ENCODE assay signal across 17 mouse cellular contexts in the genomic region with DNA sequence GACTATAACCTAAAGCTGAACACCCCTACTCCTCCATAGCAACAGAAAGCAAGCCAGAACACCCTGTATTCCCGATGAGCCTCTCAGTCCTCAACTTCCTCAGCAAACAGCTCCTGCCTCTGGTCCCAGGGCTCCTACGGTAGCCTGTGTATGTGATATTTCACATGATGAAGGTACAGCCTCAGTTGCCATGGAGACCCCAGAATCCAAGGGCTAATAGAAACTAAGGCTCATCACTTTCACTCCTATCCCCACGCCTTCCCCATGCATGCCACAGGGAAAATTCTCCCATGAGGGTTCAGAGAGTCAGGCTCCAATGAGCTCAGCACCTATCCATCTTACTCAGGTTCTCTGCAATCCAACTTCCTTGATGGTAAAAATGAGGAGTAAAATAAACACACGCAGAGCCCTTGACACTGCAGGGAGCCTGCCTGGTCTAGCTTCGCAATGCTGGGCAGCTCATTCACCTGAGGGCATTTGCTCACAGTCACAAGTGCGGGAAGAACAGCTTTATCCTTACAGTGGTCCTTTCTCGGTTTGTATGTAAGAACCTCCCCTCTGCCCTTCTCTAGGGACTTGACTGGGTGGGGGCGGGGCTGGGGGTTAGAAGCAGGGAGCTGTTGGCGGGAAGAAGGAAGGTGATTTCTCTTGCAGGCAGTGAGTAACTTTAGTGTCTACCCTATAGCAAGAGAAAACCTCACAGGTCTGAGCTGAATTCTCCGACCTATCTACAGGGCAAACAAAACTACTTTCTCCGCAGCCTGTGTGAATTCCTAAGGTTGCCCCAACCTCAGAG. TPM values are rescaled to one million over a fixed set of nuclear protein-coding genes. Genes with fewer than 3 reads are reported as not detected.
A peak's percentile ranks its signal among the peaks of the same experiment; 100 is the strongest.
DNase-seq lines count a peak whose midpoint lies in the region; ATAC-seq lines count a peak whose summit lies in the region.
"Had no signal": no experiment of that assay in that cellular context is flagged by ENCODE, and none has a peak within 500 bp of the region (broad histone marks: within the 10 kb centered on the region; RNA-seq: fewer than 3 reads in every experiment).

No protein-coding gene starts in this region.

- 0 out of 2 replicates have a peak, but pooled peaks have one; percentile 40 for ATAC-seq in kidney, embryonic 16.5 days (ENCODE audit: low FRiP score, low TSS enrichment)
- ATAC-seq in hindbrain, embryonic 15.5 days (ENCODE audit: low FRiP score, low read depth), result peak; percentile 62; the same call in 1 of the 2 replicates
- ATAC-seq in midbrain, embryonic 16.5 days, result peak; percentile 77; the same call in 1 of the 2 replicates
- ATAC-seq in megakaryocyte, adult 5-6 weeks (ENCODE audit: poor library complexity, severe bottlenecking), result no peak
- ATAC-seq: forebrain, embryonic 13.5 days had no signal

- no peak overlapping the region for H3K27ac ChIP-seq in kidney, embryonic 16.5 days (ENCODE audit: low read length)
- H3K27ac ChIP-seq in hindbrain, embryonic 15.5 days (replicated peaks), result no peak overlapping the region
- H3K27ac ChIP-seq in midbrain, embryonic 16.5 days (ENCODE audit: low read length), result 0 out of 2 replicates have a peak overlapping the region, but pooled peaks have one; percentile 5
- H3K27ac ChIP-seq: forebrain, embryonic 13.5 days; macrophage had no signal

- no peak overlapping the region for H3K4me2 ChIP-seq in kidney, embryonic 16.5 days (replicated peaks; ENCODE audit: low read depth, low read length)
- H3K4me2 ChIP-seq in hindbrain, embryonic 15.5 days, result no peak overlapping the region
- H3K4me2 ChIP-seq in midbrain, embryonic 16.5 days (ENCODE audit: low read length), result no peak overlapping the region
- H3K4me2 ChIP-seq: forebrain, embryonic 13.5 days; heart, embryonic 12.5 days had no signal

- 26% methylated on average over 11 of the region's 11 CpGs for WGBS in kidney, embryonic 16.5 days
- 29% methylated on average over 11 of the region's 11 CpGs for WGBS in hindbrain, embryonic 15.5 days
- 32% methylated on average over 11 of the region's 11 CpGs for WGBS in midbrain, embryonic 16.5 days

- H3K36me3 ChIP-seq in kidney, embryonic 16.5 days (ENCODE audit: insufficient read depth, low read length), result no peaks in the 10 kb centered on the region
- H3K36me3 ChIP-seq in hindbrain, embryonic 15.5 days, result no peaks in the 10 kb centered on the region
- H3K36me3 ChIP-seq in midbrain, embryonic 16.5 days (ENCODE audit: control insufficient read depth, insufficient read depth, low read length), result no peaks in the 10 kb centered on the region
- H3K36me3 ChIP-seq: heart, embryonic 12.5 days had no signal

- peaks cover 18% of the 10 kb centered on the region for H3K4me1 ChIP-seq in kidney, embryonic 16.5 days (ENCODE audit: insufficient read depth, low read length)
- H3K4me1 ChIP-seq in hindbrain, embryonic 15.5 days (replicated peaks), result peaks cover 26% of the 10 kb centered on the region
- H3K4me1 ChIP-seq in midbrain, embryonic 16.5 days (ENCODE audit: control insufficient read depth, insufficient read depth, low read length), result peaks cover 17% of the 10 kb centered on the region

- H3K9ac ChIP-seq in kidney, embryonic 16.5 days (replicated peaks; ENCODE audit: low read length), result no peak overlapping the region
- H3K9ac ChIP-seq in hindbrain, embryonic 15.5 days, result no peak overlapping the region
- no peak overlapping the region for H3K9ac ChIP-seq in midbrain, embryonic 16.5 days (ENCODE audit: low read depth, low read length)
- H3K9ac ChIP-seq: forebrain, embryonic 13.5 days; heart, embryonic 12.5 days had no signal

- no peak overlapping the region for H3K4me3 ChIP-seq in kidney, embryonic 16.5 days (ENCODE audit: low read length)
- H3K4me3 ChIP-seq in hindbrain, embryonic 15.5 days, result no peak overlapping the region
- H3K4me3 ChIP-seq in midbrain, embryonic 16.5 days (ENCODE audit: low read depth, low read length), result no peak overlapping the region
- H3K4me3 ChIP-seq: forebrain, embryonic 13.5 days; heart, embryonic 12.5 days had no signal

- H3K9me3 ChIP-seq in kidney, embryonic 16.5 days (ENCODE audit: low read length), result no peaks in the 10 kb centered on the region
- no peaks in the 10 kb centered on the region for H3K9me3 ChIP-seq in hindbrain, embryonic 15.5 days
- no peaks in the 10 kb centered on the region for H3K9me3 ChIP-seq in midbrain, embryonic 16.5 days (replicated peaks; ENCODE audit: control insufficient read depth, low read length, poor library complexity, severe bottlenecking)
- H3K9me3 ChIP-seq: forebrain, embryonic 13.5 days; heart, embryonic 12.5 days had no signal

- DNase-seq in kidney, postnatal 36 days, result no peak
- DNase-seq in embryo, embryonic 11 days, result peak; percentile 28
- no peak for DNase-seq in heart, adult 8-10 months (ENCODE audit: low spot score)
- DNase-seq in kidney, postnatal 14 days, result no peak
- DNase-seq: adrenal gland, postnatal 25 days; gastrocnemius, postnatal 10 days; layer of hippocampus, adult 9-11 months; left cerebral cortex, postnatal 4 days; thymus, adult 18-20 months had no signal

- no peaks in the 10 kb centered on the region for H3K27me3 ChIP-seq in kidney, embryonic 16.5 days (ENCODE audit: insufficient read depth, low read length)
- H3K27me3 ChIP-seq in hindbrain, embryonic 15.5 days, result no peaks in the 10 kb centered on the region
- H3K27me3 ChIP-seq in midbrain, embryonic 16.5 days (ENCODE audit: control insufficient read depth, insufficient read depth, low read depth, low read length), result no peaks in the 10 kb centered on the region
- H3K27me3 ChIP-seq: forebrain, embryonic 13.5 days; heart, embryonic 12.5 days had no signal

RNA-seq across cellular contexts. Expression of a gene that starts 15.2 kb away (rescaled TPM):
- polyA plus RNA-seq in kidney, embryonic 16.5 days (2015; fragmentation: Nextera tagmentation; extraction: Ambion mirVana), result 0.42 and 0.56 TPM in 2 replicates
- polyA plus RNA-seq in hindbrain, embryonic 15.5 days (2015; fragmentation: Nextera tagmentation; extraction: Ambion mirVana), result 93.8 and 119 TPM in 2 replicates
- polyA plus RNA-seq in midbrain, embryonic 16.5 days (2015; fragmentation: Nextera tagmentation; extraction: Ambion mirVana), result 83.5 and 89.1 TPM in 2 replicates
- total RNA-seq in megakaryocyte, adult 5-6 weeks (2015), result 0.33 and 1.3 TPM in 2 replicates
- 0.33 and 0.53 TPM in 2 replicates for total RNA-seq in megakaryocyte, adult 5-6 weeks (2017)
- total RNA-seq in heart, adult 8-10 months (2022), result 1 to 10 TPM; 3.6 to 6.1 (median 4.9) TPM
- polyA plus RNA-seq: liver, embryonic 16.5 days had no signal

RNA-seq across cellular contexts. Expression of a gene that starts 24.3 kb away (rescaled TPM):
- polyA plus RNA-seq in kidney, embryonic 16.5 days (2015; fragmentation: Nextera tagmentation; extraction: Ambion mirVana), result 90.5 and 93.2 TPM in 2 replicates
- polyA plus RNA-seq in hindbrain, embryonic 15.5 days (2015; fragmentation: Nextera tagmentation; extraction: Ambion mirVana), result 94.0 and 100 TPM in 2 replicates
- 90.3 and 92.0 TPM in 2 replicates for polyA plus RNA-seq in midbrain, embryonic 16.5 days (2015; fragmentation: Nextera tagmentation; extraction: Ambion mirVana)
- total RNA-seq in megakaryocyte, adult 5-6 weeks (2015), result 85.4 and 90.2 TPM in 2 replicates
- total RNA-seq in megakaryocyte, adult 5-6 weeks (2017), result 58.6 and 59.5 TPM in 2 replicates
- total RNA-seq in heart, adult 8-10 months (2022), result 10 to 100 TPM; 74.1 to 92.4 (median 77.5) TPM

Comparison
In these comparisons a context has a peak if more than half of its experiments do, and no peak if none do; other contexts are left out.
1. RNA of a gene that starts 15.2 kb away (polyA plus RNA-seq): 93.8 to 119 TPM in hindbrain, embryonic 15.5 days and 83.5 to 89.1 TPM in midbrain, embryonic 16.5 days; 0.42 to 0.56 TPM in kidney, embryonic 16.5 days; every median in the first group is over 10 times any median in the second.